Mouse (Mus musculus) olfactory bulb, adult 2 months (tissue): ENCODE data around the gene Klk7.

Experiments used
- CTCF ChIP-seq: fragments of 200-500 bp; IDR thresholded peaks from 2 replicates; pipeline ENCODE4 v1.5.1; 2012; ENCODE audit warnings: low read depth, mild to moderate bottlenecking, low read length, moderate library complexity; ENCODE audit not compliant: insufficient read depth
- POLR2A ChIP-seq: fragments of 200-500 bp; IDR thresholded peaks from 2 replicates; pipeline ENCODE4 v1.6.1; 2012; ENCODE audit warnings: mild to moderate bottlenecking, low read depth, low read length, moderate library complexity; ENCODE audit not compliant: insufficient read depth

GRCm38 (mm10) chr7:43816746-43817145 is 5.7 kb downstream of the Klk7 start:
- TF ChIP-seq CTCF (no peak), POLR2A (no peak)
